Mouse (Mus musculus) lung, embryonic 16.5 days (tissue): Measurements from ENCODE around the gene Upk1a. TPM values are rescaled to one million over a fixed set of nuclear protein-coding genes. Genes with fewer than 3 reads are reported as not detected.

Experiments
- ATAC-seq: fragments of 200-750 bp; cut with Nextera tagmentation; 2 replicates; pipeline ENCODE4 v1.8.0; 2017; ENCODE audit warnings: low read depth, mild to moderate bottlenecking, moderate library complexity
- H3K27ac ChIP-seq: fragments of 300-500 bp; sonication (generic); 2 replicates; pipeline ENCODE4 v1.5.1; 2014; ENCODE audit warnings: mild to moderate bottlenecking, control low read depth, low read length
- H3K27me3 ChIP-seq: fragments of 300-500 bp; sonication (generic); 2 replicates; pipeline ENCODE4 v1.6.1; 2014; ENCODE audit warnings: low read depth, low read length, mixed read lengths; ENCODE audit not compliant: control insufficient read depth, insufficient read depth
- H3K36me3 ChIP-seq: fragments of 300-500 bp; sonication (generic); 2 replicates; pipeline ENCODE4 v1.6.1; 2014; ENCODE audit warnings: low read length; ENCODE audit not compliant: control insufficient read depth, insufficient read depth
- H3K4me1 ChIP-seq: fragments of 300-500 bp; sonication (generic); replicated peaks from 2 replicates; pipeline ENCODE4 v1.6.1; 2014; ENCODE audit warnings: low read length, mixed read lengths; ENCODE audit not compliant: control insufficient read depth, insufficient read depth
- H3K4me2 ChIP-seq: fragments of 300-500 bp; sonication (generic); 2 replicates; pipeline ENCODE4 v1.6.1; 2014; ENCODE audit warnings: low read depth, low read length, control low read depth
- H3K4me3 ChIP-seq: fragments of 300-500 bp; sonication (generic); 2 replicates; pipeline ENCODE4 v1.5.1; 2014; ENCODE audit warnings: mild to moderate bottlenecking, low read length, control low read depth
- H3K9ac ChIP-seq: fragments of 300-500 bp; sonication (generic); 2 replicates; pipeline ENCODE4 v1.6.1; 2014; ENCODE audit warnings: low read length, control low read depth
- H3K9me3 ChIP-seq: fragments of 300-500 bp; sonication (generic); 2 replicates; pipeline ENCODE4 v1.6.1; 2016; ENCODE audit warnings: low read length; ENCODE audit not compliant: control insufficient read depth
- WGBS: fragments of 180-500 bp; shearing (Covaris S2); extraction: QIAGEN DNeasy Blood & Tissue Kit; methylation state at CpG from one replicate; pipeline ENCODE4 v1.1.7; 2014; 5-methylcytosine and 5-hydroxymethylcytosine counted together
- polyA plus RNA-seq: library from polyadenylated mRNA; unstranded; fragments of >200 nt; fragmentation: Nextera tagmentation; extraction: Ambion mirVana; gene quantifications from 2 replicates; pipeline ENCODE4 v1.2.1, GENCODE M21; 2015

Upk1a gene
- polyA plus RNA-seq, 1 experiment from 2014 or later: 1.8 TPM

DNA sequence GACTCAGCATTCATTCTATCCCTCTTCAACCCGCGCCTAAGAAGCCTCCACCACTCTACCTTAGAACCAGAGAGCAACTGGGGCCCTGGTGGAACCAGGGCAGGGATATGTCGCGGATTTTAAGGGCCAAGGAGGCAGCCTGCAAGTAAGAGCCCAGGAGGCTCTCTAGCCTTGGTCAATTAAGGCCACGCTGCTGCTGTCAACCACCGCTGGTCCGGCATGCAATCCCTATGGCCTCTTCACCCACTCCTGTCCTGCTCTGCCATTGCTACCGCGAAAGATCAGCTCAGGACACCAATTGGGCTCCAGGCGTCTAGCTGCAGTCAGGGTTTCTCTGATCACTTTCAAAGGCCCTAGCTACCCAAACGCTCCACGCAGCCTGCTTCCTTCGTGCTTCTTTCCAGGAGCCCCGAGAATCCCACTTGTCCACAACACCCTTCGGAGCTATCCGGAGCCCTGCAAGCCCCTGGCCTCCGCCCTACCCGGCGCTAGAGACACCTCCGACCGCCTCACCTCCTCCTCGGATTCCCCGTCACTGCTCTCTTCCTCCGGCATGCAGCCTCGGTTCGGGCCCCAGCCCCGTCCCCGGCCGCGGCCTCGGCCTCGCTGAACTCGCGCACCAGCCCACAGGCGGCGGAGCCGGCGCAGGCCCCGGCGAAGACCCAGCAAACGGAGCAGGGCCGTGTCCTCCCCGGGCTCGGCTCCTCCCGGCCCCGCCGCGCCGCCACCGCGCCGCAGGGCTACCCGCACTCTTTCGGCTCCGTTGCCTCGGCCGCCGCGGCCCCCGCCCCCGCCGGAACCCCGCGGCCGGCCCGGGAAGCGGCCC lies 24.6 kb downstream of the Upk1a start:
- H3K4me2 ChIP-seq: peak overlapping the region; percentile 81
- H3K27ac ChIP-seq: peak overlapping the region; percentile 96
- H3K4me3 ChIP-seq: peak overlapping the region; percentile 94
- peaks cover 22% of the 10 kb centered on the region for H3K36me3 ChIP-seq
- no peaks in the 10 kb centered on the region for H3K27me3 ChIP-seq
- under 1% methylated on average over 56 of the region's 67 CpGs for WGBS
- peaks cover 17% of the 10 kb centered on the region for H3K4me1 ChIP-seq
- ATAC-seq: peak; percentile 13
- peak overlapping the region; percentile 99 for H3K9ac ChIP-seq
- H3K9me3 ChIP-seq: no peaks in the 10 kb centered on the region

DNA sequence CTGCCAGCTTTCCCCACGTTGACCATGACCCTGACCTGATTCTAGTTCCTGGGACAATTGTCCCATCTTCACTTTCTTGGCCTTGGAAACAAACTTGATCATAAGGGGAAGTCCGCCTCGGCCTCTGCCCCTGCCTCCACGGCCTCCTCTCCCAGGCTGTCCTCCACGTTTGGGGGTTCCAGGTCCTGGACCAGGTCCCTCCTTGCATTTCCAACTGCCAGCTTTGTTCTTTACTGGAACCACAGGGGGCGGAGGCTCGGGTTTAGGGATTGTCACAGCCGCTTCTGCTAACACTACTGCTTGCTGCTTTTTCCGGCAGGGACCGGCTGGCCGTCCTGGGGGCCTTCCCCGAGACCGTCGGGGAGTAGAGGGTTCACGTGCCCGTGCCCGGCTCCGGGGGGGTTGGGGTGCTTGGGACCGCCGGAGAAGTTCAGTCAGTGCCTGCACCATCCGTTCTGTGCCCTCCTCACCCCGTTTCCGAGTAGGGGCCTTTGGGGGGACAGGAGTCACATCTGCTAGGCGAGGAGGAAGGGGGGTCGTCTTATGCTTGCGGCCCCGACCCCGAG lies 26.1 kb downstream of the Upk1a start:
- Histone ChIP-seq H3K9me3 (no peaks in the 10 kb centered on the region), H3K4me3 (no peak overlapping the region), H3K9ac (peak overlapping the region; percentile 99; the same call in 1 of the 2 replicates), H3K27me3 (no peaks in the 10 kb centered on the region), H3K4me1 (peaks cover 16% of the 10 kb centered on the region), H3K36me3 (peaks cover 36% of the 10 kb centered on the region), H3K27ac (no peak overlapping the region), H3K4me2 (no peak overlapping the region; the same call in 1 of the 2 replicates)
- no peak for ATAC-seq
- 88% methylated on average over 28 of the region's 28 CpGs for WGBS

DNA sequence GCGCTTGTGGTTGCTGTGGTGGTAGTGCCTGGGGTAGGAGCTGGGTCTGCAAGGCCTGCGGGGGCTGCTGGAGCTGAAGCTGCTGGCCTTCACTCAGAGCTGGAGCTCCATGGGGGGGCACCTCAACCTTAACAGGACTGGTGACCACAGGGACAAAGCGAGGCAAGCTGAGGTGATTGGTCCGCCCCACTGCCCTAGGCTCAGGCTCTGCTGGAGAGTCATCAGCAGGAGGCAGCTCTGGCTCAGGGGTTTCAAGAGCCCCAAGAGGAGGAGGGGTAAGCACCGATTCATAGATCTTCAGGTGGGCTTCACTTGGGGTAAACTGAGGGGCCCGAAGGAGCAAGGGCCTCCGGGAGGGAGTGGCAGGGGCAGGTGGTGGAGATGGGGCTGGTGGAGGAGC lies 27.5 kb downstream of the Upk1a start:
- no peak overlapping the region for H3K4me3 ChIP-seq
- H3K9ac ChIP-seq: no peak overlapping the region
- H3K27ac ChIP-seq: no peak overlapping the region
- ATAC-seq: no peak
- no peaks in the 10 kb centered on the region for H3K9me3 ChIP-seq
- no peaks in the 10 kb centered on the region for H3K27me3 ChIP-seq
- no peak overlapping the region for H3K4me2 ChIP-seq
- WGBS: 96% methylated on average over 7 of the region's 7 CpGs
- peaks cover 15% of the 10 kb centered on the region for H3K4me1 ChIP-seq
- H3K36me3 ChIP-seq: peaks cover 47% of the 10 kb centered on the region

DNA sequence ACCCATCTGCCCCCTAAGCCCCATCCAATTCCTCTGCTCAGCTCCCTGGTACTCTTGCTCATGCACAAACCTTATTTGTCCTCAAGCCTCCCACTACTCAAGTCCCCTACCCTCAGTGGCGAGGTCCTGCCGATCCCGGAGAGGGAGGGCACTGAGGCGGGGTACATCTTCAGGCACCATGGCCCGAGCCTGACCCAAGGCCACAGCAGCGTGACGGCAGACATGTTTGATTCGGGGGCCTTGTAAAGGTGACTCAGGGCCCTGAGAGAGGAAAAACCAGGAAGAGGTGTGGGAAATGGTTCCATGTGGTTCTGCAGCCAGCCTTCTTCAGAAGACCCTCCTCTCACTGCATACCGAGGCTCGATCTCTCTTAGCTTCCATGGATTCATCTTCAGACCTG lies 28.3 kb downstream of the Upk1a start:
- Histone ChIP-seq H3K9me3 (no peaks in the 10 kb centered on the region), H3K4me3 (no peak overlapping the region), H3K36me3 (peaks cover 55% of the 10 kb centered on the region), H3K4me2 (no peak overlapping the region), H3K4me1 (peaks cover 8% of the 10 kb centered on the region), H3K27ac (no peak overlapping the region), H3K27me3 (no peaks in the 10 kb centered on the region), H3K9ac (no peak overlapping the region)
- ATAC-seq: no peak
- 88% methylated on average over 10 of the region's 10 CpGs for WGBS

DNA sequence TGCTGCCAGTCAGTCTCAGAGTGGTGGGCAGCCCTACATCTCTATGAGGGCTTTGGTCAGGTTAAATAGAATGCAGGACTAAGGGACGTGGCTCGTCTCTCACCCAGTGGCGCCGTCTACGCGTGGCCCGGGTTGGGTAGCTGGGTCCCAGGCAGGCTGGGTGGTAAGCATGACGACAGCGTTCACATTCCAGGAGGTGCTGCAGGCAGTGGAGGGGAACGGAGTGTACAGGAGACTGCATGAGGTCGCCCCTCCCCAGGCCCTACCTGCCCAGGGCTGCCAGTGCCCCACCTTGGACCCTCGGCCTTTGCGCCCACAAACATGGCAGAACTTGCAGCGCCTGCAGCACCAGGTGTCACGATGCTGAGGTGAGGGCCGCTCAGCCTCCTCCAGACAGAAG lies 31.1 kb downstream of the Upk1a start:
- Histone ChIP-seq H3K27me3 (no peaks in the 10 kb centered on the region), H3K36me3 (peaks cover 83% of the 10 kb centered on the region), H3K9me3 (no peaks in the 10 kb centered on the region), H3K9ac (no peak overlapping the region), H3K4me3 (no peak overlapping the region), H3K4me2 (no peak overlapping the region), H3K4me1 (no peaks in the 10 kb centered on the region), H3K27ac (no peak overlapping the region)
- ATAC-seq: no peak
- 93% methylated on average over 16 of the region's 16 CpGs for WGBS

DNA sequence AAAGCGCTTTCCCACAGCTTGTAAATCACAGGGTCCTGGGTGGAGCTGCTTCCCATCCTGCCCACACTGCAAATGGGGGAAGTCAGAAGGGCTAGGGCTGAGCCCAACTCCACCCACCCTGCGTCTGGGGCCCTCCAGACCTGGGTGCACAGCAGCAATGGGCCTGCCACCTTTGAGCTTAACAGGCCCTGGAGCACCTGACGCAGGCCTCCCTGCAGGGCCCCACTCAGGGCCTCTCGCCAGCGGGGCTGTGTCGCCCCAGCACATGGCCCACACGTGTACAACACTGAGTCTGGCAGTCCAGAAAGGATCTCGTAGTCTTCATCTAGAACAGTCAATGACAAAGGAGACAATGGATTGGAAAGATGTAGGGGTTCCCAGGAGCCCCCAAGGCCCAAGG lies 32.7 kb downstream of the Upk1a start:
- 90% methylated on average over 8 of the region's 8 CpGs for WGBS
- H3K27ac ChIP-seq: no peak overlapping the region
- ATAC-seq: no peak
- no peak overlapping the region for H3K4me3 ChIP-seq
- no peaks in the 10 kb centered on the region for H3K27me3 ChIP-seq
- no peak overlapping the region for H3K4me2 ChIP-seq
- H3K36me3 ChIP-seq: peaks cover 91% of the 10 kb centered on the region
- H3K9ac ChIP-seq: no peak overlapping the region
- no peaks in the 10 kb centered on the region for H3K9me3 ChIP-seq
- no peaks in the 10 kb centered on the region for H3K4me1 ChIP-seq

DNA sequence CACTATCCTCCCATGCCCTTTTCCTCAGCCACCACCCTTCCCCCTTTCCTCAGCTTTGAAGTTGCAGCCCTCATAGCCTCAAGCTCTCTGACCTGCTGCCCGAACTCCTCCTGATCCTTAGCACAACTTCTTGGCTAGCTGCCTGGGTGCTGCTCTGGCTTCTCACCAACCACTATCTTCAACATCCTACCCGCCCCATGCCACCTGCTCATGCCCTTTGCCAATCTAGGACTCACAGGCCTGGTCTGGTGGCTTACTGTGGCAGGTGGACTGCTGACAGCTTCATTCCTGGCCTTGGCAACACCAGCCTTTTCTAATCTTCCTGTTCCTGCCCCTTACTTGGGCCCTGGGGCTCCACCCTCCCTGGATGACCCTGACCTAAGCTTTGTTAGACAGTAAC lies 39.7 kb downstream of the Upk1a start:
- H3K4me1 ChIP-seq: no peaks in the 10 kb centered on the region
- peaks cover 85% of the 10 kb centered on the region for H3K36me3 ChIP-seq
- WGBS: 75% methylated on average over 2 of the region's 2 CpGs
- no peak overlapping the region for H3K4me3 ChIP-seq
- no peaks in the 10 kb centered on the region for H3K9me3 ChIP-seq
- H3K27me3 ChIP-seq: no peaks in the 10 kb centered on the region
- H3K9ac ChIP-seq: no peak overlapping the region
- no peak for ATAC-seq
- no peak overlapping the region for H3K27ac ChIP-seq
- no peak overlapping the region for H3K4me2 ChIP-seq

DNA sequence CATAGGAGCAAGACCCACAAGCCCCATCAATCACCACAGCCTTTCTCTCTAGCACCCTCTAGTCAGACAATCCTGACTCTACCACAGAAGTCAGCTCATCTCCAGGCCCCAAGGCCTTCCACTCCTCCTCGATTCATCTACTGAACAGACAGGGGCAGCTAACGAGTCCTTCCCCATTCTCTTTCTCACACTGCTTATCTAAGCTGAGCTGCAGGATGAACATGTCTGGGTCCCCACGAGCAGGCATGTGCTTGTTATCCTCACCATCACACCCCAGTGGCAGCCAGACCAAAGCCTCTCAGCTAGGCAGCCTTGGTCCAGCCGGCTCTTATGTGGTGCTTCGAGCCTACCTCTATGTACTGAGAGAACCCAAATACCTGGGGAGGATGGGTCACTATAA lies 40.3 kb downstream of the Upk1a start:
- Histone ChIP-seq H3K36me3 (peaks cover 81% of the 10 kb centered on the region), H3K9me3 (no peaks in the 10 kb centered on the region), H3K4me1 (no peaks in the 10 kb centered on the region), H3K27me3 (no peaks in the 10 kb centered on the region), H3K4me2 (no peak overlapping the region), H3K4me3 (no peak overlapping the region), H3K27ac (no peak overlapping the region), H3K9ac (no peak overlapping the region)
- 84% methylated on average over 5 of the region's 5 CpGs for WGBS
- no peak for ATAC-seq

DNA sequence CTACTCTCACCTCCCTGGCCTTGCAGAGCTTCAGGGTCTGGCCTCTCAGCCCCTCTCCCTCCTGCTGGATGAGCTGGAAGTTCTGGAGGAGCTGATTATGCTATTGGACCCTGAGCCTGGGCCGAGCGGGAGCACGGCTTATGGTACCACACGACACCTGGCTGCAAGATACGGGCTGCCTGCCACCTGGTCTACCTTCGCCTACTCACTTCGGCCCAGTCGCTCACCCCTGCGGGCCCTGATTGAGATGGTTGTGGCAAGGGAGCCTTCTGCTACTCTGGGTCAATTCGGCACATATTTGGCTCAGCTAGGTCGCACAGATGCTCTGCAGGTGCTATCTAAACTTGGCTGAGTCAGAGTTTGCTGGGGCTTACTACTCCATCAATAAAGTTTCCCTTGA lies 45.1 kb downstream of the Upk1a start:
- H3K4me2 ChIP-seq: no peak overlapping the region
- WGBS: 83% methylated on average over 11 of the region's 11 CpGs
- H3K36me3 ChIP-seq: peaks cover 44% of the 10 kb centered on the region
- ATAC-seq: no peak
- no peak overlapping the region for H3K4me3 ChIP-seq
- no peaks in the 10 kb centered on the region for H3K9me3 ChIP-seq
- H3K9ac ChIP-seq: no peak overlapping the region
- no peaks in the 10 kb centered on the region for H3K27me3 ChIP-seq
- no peak overlapping the region for H3K27ac ChIP-seq
- peaks cover 5% of the 10 kb centered on the region for H3K4me1 ChIP-seq
